Mouse (Mus musculus) limb, embryonic 14.5 days (tissue): Measurements from ENCODE around the gene Uggt1. TPM values are rescaled to one million over a fixed set of nuclear protein-coding genes. Genes with fewer than 3 reads are reported as not detected.

Source experiments
- ATAC-seq: fragments of 200-750 bp; cut with Nextera tagmentation; 2 replicates; pipeline ENCODE4 v1.8.0; 2017; ENCODE audit warnings: low read depth, moderate number of reproducible peaks, moderate TSS enrichment; ENCODE audit not compliant: low FRiP score
- DNase-seq: peaks from one replicate; pipeline ENCODE4 v3.0.0-alpha.2; 2015; ENCODE audit warnings: low spot score
- H3K27ac ChIP-seq: fragments of 300-500 bp; sonication (generic); replicated peaks from 2 replicates; pipeline ENCODE4 v1.5.1; 2014; ENCODE audit warnings: low read depth, mild to moderate bottlenecking, low read length, moderate library complexity, mixed read lengths
- H3K27me3 ChIP-seq: fragments of 300-500 bp; sonication (generic); 2 replicates; pipeline ENCODE4 v1.6.1; 2014; ENCODE audit warnings: low read length, mixed read lengths; ENCODE audit not compliant: control insufficient read depth, insufficient read depth
- H3K36me3 ChIP-seq: fragments of 300-500 bp; sonication (generic); 2 replicates; pipeline ENCODE4 v1.6.1; 2014; ENCODE audit warnings: mild to moderate bottlenecking, low read length, moderate library complexity, mixed read lengths; ENCODE audit not compliant: control insufficient read depth, insufficient read depth
- H3K4me1 ChIP-seq: fragments of 300-500 bp; sonication (generic); 2 replicates; pipeline ENCODE4 v1.6.1; 2014; ENCODE audit warnings: antibody characterized with exemption, low read length, mixed read lengths; ENCODE audit not compliant: control insufficient read depth, insufficient read depth
- H3K4me2 ChIP-seq: fragments of 300-500 bp; sonication (generic); replicated peaks from 2 replicates; pipeline ENCODE4 v1.6.1; 2014; ENCODE audit warnings: low read depth, mild to moderate bottlenecking, low read length, moderate library complexity; ENCODE audit not compliant: severe bottlenecking
- H3K4me3 ChIP-seq: fragments of 300-500 bp; sonication (generic); replicated peaks from 2 replicates; pipeline ENCODE4 v1.5.1; 2014; ENCODE audit warnings: low read length
- H3K9ac ChIP-seq: fragments of 300-500 bp; sonication (generic); 2 replicates; pipeline ENCODE4 v1.6.1; 2014; ENCODE audit warnings: mild to moderate bottlenecking, low read depth, low read length, moderate library complexity; ENCODE audit not compliant: severe bottlenecking
- H3K9me3 ChIP-seq: fragments of 300-500 bp; sonication (generic); 2 replicates; pipeline ENCODE4 v1.6.1; 2016; ENCODE audit warnings: low read length; ENCODE audit not compliant: control insufficient read depth
- POLR2A ChIP-seq: fragments of 200-500 bp; IDR thresholded peaks from 2 replicates; pipeline ENCODE4 v1.8.0; 2012; ENCODE audit warnings: inconsistent platforms, mild to moderate bottlenecking, moderate library complexity, borderline replicate concordance; ENCODE audit not compliant: insufficient read depth, insufficient read length; ENCODE audit errors: extremely low read depth
- WGBS: fragments of 180-500 bp; shearing (Covaris S2); extraction: QIAGEN DNeasy Blood & Tissue Kit; methylation state at CpG from one replicate; pipeline ENCODE4 v1.1.7; 2014; 5-methylcytosine and 5-hydroxymethylcytosine counted together
- polyA plus RNA-seq, 2 experiments: library from polyadenylated mRNA; depleted of rRNA in 1 of 2; stranded (reverse) in 1 of 2; unstranded in 1 of 2; fragments of >200 nt; fragmentation: Nextera tagmentation in 1 of 2; extraction: Ambion mirVana in 1 of 2; gene quantifications; 2 replicates each; pipeline versions ENCODE4 v1.2.1 to v1.2.3; 2012 to 2014

Uggt1 gene
- polyA plus RNA-seq, 2 experiments = 30.8 to 74.3 TPM

DNA sequence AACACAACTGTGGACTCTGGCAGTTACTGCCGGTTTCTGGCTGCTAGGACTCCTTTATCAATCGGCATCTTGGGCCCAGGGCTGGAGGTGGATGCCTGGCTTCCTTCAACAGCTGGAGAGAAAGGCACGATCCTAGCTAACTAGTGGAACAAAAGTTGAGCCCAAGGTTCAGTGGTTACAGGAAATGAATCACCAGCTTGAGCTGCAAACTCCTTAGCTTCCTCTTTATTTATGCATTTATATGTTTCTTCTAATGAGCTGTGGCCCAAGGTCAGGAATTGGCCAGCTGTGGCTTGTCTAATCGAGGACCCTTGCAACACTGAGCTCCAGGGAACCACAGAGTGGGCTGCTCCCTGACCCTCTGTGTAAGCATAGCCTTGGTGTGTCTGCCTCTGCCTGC, 115.4 kb downstream of the Uggt1 start:
- Histone ChIP-seq H3K27ac (no peak overlapping the region), H3K9ac (no peak overlapping the region), H3K4me3 (no peak overlapping the region), H3K27me3 (no peaks in the 10 kb centered on the region), H3K9me3 (no peaks in the 10 kb centered on the region), H3K4me2 (no peak overlapping the region), H3K4me1 (no peaks in the 10 kb centered on the region), H3K36me3 (no peaks in the 10 kb centered on the region)
- no peak for DNase-seq
- no peak for TF ChIP-seq POLR2A
- WGBS = 42% methylated on average over 4 of the region's 4 CpGs
- no peak for ATAC-seq

DNA sequence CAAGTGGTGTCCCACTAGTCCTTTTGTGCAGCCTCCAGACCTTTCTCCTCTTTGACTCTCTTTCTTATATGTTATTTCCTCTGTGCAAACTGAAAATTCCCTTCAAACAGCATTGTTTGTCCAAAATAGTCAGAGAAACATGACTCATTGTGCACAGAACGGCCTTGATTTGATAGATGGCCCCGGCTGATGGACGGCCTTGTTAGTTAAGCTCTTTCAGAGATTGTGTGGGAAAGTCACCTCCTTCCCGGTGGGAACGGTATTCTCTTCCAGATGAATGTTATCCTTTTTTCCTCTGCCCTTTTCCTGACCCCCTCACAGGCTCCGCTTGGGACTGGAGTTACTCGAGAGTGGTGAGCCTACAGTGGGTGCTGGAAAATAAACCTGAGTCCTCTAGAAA, 119.4 kb downstream of the Uggt1 start:
- Histone ChIP-seq H3K4me2 (no peak overlapping the region), H3K4me1 (no peaks in the 10 kb centered on the region), H3K36me3 (no peaks in the 10 kb centered on the region), H3K27me3 (no peaks in the 10 kb centered on the region), H3K9me3 (no peaks in the 10 kb centered on the region), H3K27ac (no peak overlapping the region), H3K9ac (no peak overlapping the region), H3K4me3 (no peak overlapping the region)
- no peak for TF ChIP-seq POLR2A
- ATAC-seq = no peak
- no peak for DNase-seq
- WGBS = 68% methylated on average over 7 of the region's 7 CpGs

DNA sequence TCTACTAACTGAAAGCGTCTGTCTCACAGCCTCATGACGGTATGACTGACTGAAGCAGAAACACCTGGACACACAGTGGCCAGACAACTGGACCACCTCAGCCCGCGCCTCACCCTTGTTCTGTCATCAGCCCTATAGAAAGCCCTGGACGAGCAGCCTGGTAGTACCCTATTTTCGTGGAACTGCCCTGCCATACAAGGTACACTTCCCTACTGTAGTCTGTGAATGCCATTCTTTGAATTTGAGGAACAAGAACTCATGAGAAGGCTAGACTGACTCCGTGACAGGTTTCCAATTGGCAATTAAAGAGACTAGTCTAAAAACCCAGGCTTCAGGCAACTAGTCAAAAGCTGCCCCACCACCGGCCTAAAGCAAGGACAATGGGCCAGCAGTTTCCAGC, 123.3 kb downstream of the Uggt1 start:
- Histone ChIP-seq H3K4me1 (no peaks in the 10 kb centered on the region), H3K4me2 (no peak overlapping the region), H3K27ac (no peak overlapping the region), H3K9ac (no peak overlapping the region), H3K36me3 (no peaks in the 10 kb centered on the region), H3K27me3 (no peaks in the 10 kb centered on the region), H3K4me3 (no peak overlapping the region), H3K9me3 (no peaks in the 10 kb centered on the region)
- ATAC-seq = no peak
- DNase-seq = no peak
- TF ChIP-seq POLR2A = no peak
- 87% methylated on average over 8 of the region's 8 CpGs for WGBS

DNA sequence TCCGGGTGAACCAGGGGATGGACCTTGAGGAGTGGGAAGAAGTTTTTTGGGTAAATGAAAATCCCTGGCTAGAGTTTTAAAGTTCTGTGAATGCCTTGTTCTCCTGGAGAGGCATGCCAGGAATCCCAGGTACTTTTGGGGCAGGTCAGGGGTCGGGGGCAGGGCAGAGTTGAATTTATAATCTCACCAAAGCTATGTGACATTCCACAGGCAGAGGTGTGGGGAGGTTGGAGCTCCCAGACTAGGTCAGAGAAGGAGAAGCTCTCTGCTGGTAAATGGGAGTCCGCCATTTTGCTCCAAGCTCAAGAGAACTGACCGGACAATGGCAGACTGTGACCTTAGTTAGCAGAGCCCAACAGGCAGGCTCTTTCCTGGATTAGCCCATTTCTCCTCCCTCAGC, 125.1 kb downstream of the Uggt1 start:
- no peaks in the 10 kb centered on the region for H3K36me3 ChIP-seq
- no peak for DNase-seq
- H3K27me3 ChIP-seq = no peaks in the 10 kb centered on the region
- no peak overlapping the region for H3K9ac ChIP-seq
- H3K27ac ChIP-seq = no peak overlapping the region
- no peak for TF ChIP-seq POLR2A
- 83% methylated on average over 4 of the region's 4 CpGs for WGBS
- ATAC-seq = no peak
- H3K4me2 ChIP-seq = no peak overlapping the region
- no peak overlapping the region for H3K4me3 ChIP-seq
- no peaks in the 10 kb centered on the region for H3K9me3 ChIP-seq
- no peaks in the 10 kb centered on the region for H3K4me1 ChIP-seq

DNA sequence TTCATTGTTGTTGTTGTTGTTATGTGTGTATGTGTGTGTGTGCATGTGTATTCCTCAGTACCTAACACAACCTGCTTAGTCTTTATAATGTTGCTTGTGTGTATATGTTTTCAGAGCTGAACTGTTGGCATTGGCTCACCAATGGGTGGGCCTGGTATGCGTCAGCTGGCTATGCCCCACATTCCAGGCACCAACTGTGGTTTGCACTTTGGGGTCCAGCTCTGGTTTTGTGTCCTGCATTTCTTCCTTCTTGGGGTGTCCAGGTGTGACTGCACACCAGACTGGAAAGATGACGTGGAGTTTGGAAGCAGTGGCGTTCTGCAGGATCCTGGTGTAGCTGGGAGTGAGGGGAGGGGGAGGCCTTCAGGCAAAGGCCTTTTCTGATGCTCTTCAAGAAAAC, 125.6 kb downstream of the Uggt1 start:
- 75% methylated on average over 3 of the region's 3 CpGs for WGBS
- no peak overlapping the region for H3K4me3 ChIP-seq
- no peaks in the 10 kb centered on the region for H3K36me3 ChIP-seq
- no peak overlapping the region for H3K9ac ChIP-seq
- no peak overlapping the region for H3K27ac ChIP-seq
- no peak for TF ChIP-seq POLR2A
- no peaks in the 10 kb centered on the region for H3K9me3 ChIP-seq
- no peak for DNase-seq
- no peaks in the 10 kb centered on the region for H3K27me3 ChIP-seq
- no peaks in the 10 kb centered on the region for H3K4me1 ChIP-seq
- no peak overlapping the region for H3K4me2 ChIP-seq
- ATAC-seq = no peak

DNA sequence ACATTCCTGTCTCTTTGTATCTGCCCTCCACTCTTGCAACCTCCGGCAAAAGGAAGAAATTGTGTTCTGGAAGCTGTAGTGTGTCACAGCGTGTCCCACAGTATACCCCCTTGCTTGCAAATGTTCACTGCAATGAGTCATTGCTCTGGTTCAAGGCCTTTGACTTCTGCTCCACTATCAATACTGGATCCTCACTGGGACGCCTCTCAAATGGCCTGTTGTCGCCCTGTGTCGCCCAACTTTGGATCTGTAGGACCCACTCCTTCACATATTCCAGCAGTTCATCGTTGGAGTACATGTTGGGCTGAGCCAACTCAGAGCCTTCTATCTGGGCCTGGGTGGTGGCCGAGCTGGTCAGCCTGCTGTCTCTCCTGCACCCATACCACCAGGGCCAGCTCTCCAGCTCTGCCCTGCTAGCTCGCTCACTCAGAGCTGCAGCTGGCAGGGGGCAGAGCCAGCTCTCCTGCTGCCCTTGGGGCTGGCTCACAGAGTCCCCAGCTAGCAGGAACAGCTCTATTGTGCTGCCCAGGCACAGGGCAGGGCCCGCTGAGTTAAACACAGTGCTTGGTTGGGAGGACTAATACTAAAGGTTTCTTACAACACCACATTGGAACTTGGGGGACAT, 126.3 kb downstream of the Uggt1 start:
- 82% methylated on average over 9 of the region's 9 CpGs for WGBS
- Histone ChIP-seq H3K9ac (no peak overlapping the region), H3K36me3 (no peaks in the 10 kb centered on the region), H3K27ac (no peak overlapping the region), H3K27me3 (no peaks in the 10 kb centered on the region), H3K4me3 (no peak overlapping the region), H3K9me3 (no peaks in the 10 kb centered on the region), H3K4me1 (no peaks in the 10 kb centered on the region), H3K4me2 (no peak overlapping the region)
- TF ChIP-seq POLR2A = no peak
- ATAC-seq = no peak
- no peak for DNase-seq
